Mouse (Mus musculus) liver, adult (tissue): ENCODE results near the gene Aqp1.

Experiments
- GATA4 ChIP-seq: IDR thresholded peaks from 2 replicates; pipeline ENCODE4 v1.6.1; 2014; ENCODE audit warnings: mild to moderate bottlenecking, low read length; ENCODE audit not compliant: insufficient replicate concordance

Aqp1 gene

GRCm38 (mm10) chr6:55346491-55346890, 10.3 kb downstream of the Aqp1 start:
- no peak for TF ChIP-seq GATA4

DNA sequence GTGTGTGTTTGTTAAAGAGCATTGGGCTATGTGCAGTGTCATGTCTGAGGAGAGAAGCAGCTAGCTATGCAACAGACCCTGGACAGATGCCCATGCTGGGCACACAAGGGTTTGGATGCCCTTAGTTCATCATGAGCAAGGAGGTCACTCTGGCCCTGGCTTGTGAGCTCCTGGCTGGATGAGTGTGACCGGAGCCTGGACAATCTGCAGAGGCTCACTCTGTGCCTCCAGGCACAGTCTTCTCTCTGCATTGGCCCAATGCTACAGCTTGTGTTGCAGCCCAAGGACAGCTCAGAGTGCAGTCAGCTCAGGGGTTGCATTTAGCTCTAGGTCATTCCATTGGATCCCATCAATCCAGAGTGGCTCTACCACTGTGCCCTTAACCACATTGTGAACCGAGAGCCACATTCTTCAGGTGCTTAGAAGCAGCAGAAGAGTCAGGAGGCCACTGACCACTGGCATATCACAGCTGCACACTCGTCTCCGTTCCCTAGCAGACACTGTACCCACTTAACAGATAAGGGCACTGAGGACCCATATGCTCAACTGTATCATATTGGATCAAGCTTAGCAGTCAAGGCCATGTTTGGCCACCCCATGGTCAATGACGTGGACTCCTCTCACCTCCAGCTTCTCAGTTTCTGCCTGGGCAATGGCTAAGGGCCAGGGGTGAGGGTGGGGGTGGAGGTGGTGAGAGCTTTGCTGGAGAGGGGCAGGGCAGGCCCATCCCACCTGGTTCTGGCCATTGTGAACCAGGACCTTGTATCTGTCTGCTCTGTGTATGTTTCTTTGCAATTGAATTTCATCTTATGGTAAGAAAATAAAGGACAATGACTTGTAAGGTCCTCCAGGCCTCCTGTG, 11.7 kb downstream of the Aqp1 start:
- TF ChIP-seq GATA4, result no peak

- no peak for TF ChIP-seq GATA4
Observed at GRCm38 (mm10) chr6:55349231-55349630, 13.0 kb downstream of the Aqp1 start.

DNA sequence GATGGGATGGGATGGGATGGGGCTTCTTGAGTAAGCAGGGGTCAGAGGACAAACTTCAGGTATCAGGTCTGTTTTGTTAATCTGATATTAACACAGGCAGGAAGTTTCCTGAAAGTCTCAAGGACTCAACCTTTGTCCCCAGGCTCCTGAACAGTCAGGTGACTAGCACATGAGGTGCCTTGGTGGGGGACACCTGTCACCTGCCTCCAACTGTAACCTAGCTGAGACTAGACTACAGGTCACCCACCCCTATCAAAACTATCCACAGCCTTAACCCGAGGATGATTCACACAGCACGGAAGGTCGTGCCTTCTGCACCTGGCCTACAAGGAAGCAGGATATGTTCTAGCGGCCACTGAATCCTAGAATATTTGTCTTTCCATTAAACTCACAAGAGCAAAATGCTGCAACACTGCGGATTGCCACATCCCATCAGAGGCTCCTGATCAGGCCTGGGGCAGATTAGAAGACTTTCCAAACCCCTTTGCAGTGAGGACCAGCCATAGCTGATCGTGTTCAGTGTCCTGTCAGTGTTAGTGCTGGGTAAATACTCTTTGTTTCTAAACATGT, 14.2 kb downstream of the Aqp1 start:
- TF ChIP-seq GATA4, result no peak

GRCm38 (mm10) chr6:55351712-55352111, 15.5 kb downstream of the Aqp1 start:
- TF ChIP-seq GATA4, result no peak

DNA sequence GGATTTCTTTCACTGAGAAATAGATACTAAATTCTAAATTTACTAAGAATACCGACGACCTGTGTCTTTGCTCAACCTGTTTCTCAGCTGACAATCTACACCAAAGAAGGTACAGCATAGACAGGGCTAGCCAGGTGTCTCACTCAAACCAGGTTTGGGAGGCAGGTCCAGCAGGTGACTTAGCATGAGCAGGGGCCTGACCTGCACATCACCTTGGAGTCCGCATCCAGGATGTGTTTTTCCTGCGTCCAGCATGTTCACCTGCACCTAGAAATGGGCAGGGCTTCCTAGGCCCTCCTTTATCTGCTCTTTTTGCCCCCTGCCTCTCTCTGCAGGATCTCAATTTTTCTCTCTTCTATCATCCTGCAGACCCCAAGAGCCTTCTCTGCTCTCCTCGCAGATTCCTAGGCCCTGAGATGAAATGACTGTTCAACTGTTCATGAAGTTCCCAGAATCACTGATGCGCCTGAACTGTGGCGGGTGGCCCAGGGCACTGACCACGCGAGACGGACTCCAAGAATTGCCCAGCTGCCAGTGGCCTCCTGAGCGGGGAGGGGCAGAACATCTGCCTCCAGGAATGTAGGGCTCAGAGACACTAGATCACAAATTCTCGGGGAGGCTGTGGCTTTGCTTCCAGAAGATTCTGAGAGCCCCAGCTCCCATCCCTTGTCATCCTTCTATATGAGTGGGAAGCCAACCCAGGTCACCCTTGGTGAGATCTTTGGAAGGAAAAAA, 17.6 kb downstream of the Aqp1 start:
- TF ChIP-seq GATA4, result no peak

- no peak for TF ChIP-seq GATA4
Observed at GRCm38 (mm10) chr6:55354456-55355117, 18.4 kb downstream of the Aqp1 start.

- TF ChIP-seq GATA4, result no peak
Observed at GRCm38 (mm10) chr6:55355575-55355974, 19.3 kb downstream of the Aqp1 start.

DNA sequence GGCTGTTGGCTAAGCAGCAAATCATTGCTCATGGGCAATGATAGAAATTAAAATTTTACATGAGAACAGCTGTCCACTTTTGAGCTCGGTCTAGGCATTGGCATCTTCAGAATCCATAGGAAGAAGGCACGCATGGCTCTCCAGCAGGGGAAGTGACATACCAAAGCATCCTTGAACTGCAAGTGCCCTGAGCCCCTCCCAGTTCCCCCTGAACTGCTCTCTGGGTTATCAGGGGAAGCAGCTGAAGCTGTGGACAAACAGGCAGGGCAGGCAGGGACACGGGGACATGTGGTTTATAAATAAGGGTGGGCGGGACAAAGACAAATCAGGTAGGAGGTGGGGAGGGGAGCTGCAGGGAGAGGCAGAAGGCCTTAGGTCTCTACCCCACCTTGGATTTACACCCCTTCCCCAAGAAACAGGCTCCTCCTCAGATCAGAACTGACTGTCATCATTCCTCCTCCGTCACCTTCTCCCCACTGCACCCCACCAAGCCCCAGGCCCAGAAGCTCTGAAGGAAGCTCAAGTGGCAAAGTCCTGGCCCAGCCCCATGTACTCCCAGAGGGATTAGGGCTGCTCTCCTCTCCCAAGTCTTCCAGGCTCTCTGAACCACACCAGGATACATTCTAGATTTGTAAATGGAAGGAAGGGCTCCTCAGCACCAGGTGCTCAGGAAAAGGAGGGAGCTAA, 19.9 kb downstream of the Aqp1 start:
- TF ChIP-seq GATA4, result peak; percentile 88; the same call in 1 of the 2 replicates

GRCm38 (mm10) chr6:55356976-55357635, 20.9 kb downstream of the Aqp1 start:
- no peak for TF ChIP-seq GATA4

DNA sequence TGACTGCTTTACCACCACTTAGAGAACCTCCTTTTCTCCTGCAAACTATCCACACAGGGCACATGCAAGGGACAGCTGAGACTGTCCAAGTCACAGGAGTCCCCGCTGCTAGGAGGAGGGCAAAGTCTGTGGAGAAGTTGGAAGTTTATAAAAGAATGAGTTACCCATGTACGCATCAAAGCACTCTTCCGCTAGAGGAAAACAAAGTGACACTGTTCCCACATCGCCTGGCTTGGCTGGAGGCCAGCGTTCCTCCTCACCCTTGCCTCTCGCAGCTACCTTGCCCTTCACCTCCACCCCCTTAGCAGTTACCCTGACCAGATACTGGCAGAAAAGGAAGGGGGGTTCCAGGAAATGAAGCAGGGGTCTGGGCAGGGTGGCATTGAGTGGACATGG, 21.4 kb downstream of the Aqp1 start:
- TF ChIP-seq GATA4, result no peak

DNA sequence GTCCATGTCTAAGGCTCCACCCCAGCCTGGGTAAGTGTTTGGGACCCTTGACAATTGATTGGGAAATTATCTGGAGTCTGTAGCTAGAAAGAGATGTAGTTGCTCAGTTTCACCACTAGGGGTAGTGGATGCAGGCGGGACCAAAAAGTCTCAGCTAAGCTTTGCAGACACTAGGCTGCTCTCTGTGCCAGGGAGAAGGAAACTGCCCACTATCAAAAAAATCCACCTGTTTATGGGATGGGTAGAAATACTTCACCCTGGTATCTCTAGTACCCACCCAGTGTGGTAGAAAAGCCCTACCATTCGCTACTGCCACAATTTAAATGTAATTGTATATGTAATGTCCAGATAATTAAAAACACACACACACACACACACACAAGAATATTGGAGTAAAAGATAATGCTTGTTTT, 22.5 kb downstream of the Aqp1 start:
- TF ChIP-seq GATA4, result no peak

- TF ChIP-seq GATA4, result no peak
Observed at GRCm38 (mm10) chr6:55362663-55363062, 26.4 kb downstream of the Aqp1 start.

- TF ChIP-seq GATA4, result no peak
Observed at GRCm38 (mm10) chr6:55367126-55367525, 30.9 kb downstream of the Aqp1 start.
